Mouse (Mus musculus): ENCODE measurements around the gene Tmed9. TPM values are rescaled to one million over a fixed set of nuclear protein-coding genes. Genes with fewer than 3 reads are reported as not detected.
"Not testable (repeated sequence)": the region's sequence is repeated elsewhere in the genome, so short reads cannot be mapped to it uniquely, and the experiment has no call there.

The Tmed9 gene
- total RNA-seq, 2 experiments from 2014 or later: 141 to 184 TPM

GRCm38 (mm10) chr13:55604606-55605005 lies 31.1 kb downstream of the Tmed9 start:
- no peak for DNase-seq (ENCODE audit: low spot score in 2 of 2)

- DNase-seq (ENCODE audit: low spot score in 2 of 2): no peak
Observed at GRCm38 (mm10) chr13:55606899-55607623, 33.5 kb downstream of the Tmed9 start.

GRCm38 (mm10) chr13:55607624-55608006 lies 34.1 kb downstream of the Tmed9 start:
- no peak for DNase-seq (ENCODE audit: low spot score in 2 of 2)

GRCm38 (mm10) chr13:55611996-55612395 lies 38.5 kb downstream of the Tmed9 start:
- DNase-seq (ENCODE audit: low spot score in 2 of 2): no peak

GRCm38 (mm10) chr13:55613471-55613870 lies 39.9 kb downstream of the Tmed9 start:
- no peak for DNase-seq (ENCODE audit: low spot score in 2 of 2)

- DNase-seq (ENCODE audit: low spot score in 2 of 2): no peak
Observed at GRCm38 (mm10) chr13:55619328-55619727, 45.8 kb downstream of the Tmed9 start.

- no peak for DNase-seq (ENCODE audit: low spot score in 2 of 2)
Observed at GRCm38 (mm10) chr13:55620275-55620674, 46.7 kb downstream of the Tmed9 start.

- DNase-seq (ENCODE audit: low spot score in 2 of 2): not testable (repeated sequence)
Observed at GRCm38 (mm10) chr13:55622156-55622648, 48.7 kb downstream of the Tmed9 start.

- peak; percentile 85 to 87 for DNase-seq (ENCODE audit: low spot score in 2 of 2)
Observed at GRCm38 (mm10) chr13:55622649-55623541, 49.4 kb downstream of the Tmed9 start, which contains the start of gene Caml. Caml (plus strand) TSS chr13:55623005.

- DNase-seq (ENCODE audit: low spot score in 2 of 2): peak; percentile 90 to 94
Observed at GRCm38 (mm10) chr13:55634639-55635127, 61.2 kb downstream of the Tmed9 start, which contains the start of gene Ddx46. Ddx46 (plus strand) TSS chr13:55635027.

GRCm38 (mm10) chr13:55635146-55635571 lies 61.6 kb downstream of the Tmed9 start:
- DNase-seq (ENCODE audit: low spot score in 2 of 2): no peak

GRCm38 (mm10) chr13:55636185-55636983 lies 62.9 kb downstream of the Tmed9 start:
- no peak for DNase-seq (ENCODE audit: low spot score in 2 of 2)

- peak; percentile 82 to 85 for DNase-seq (ENCODE audit: low spot score in 2 of 2)
Observed at GRCm38 (mm10) chr13:55640480-55640879, 66.9 kb downstream of the Tmed9 start.

- DNase-seq (ENCODE audit: low spot score in 2 of 2): no peak
Observed at GRCm38 (mm10) chr13:55644525-55644924, 71.0 kb downstream of the Tmed9 start.

Other genes starting within 250 kb of the Tmed9 start
- under 1 TPM; 0.46 to 0.58 TPM for gene Mxd3, start 243.9 kb upstream of the Tmed9 start, total RNA-seq (2021)
- gene Lman2, start 210.9 kb upstream of the Tmed9 start, total RNA-seq (2021): 100 to 1,000 TPM; 113 to 121 TPM
- under 1 TPM; 0.76 to 0.96 TPM for gene Rgs14, start 204.0 kb upstream of the Tmed9 start, total RNA-seq (2021)
- gene Slc34a1, start 175.5 kb upstream of the Tmed9 start, total RNA-seq (2021): 1 to 10 TPM in 1 of 2 experiments, not detected in 1; 2.9 TPM
- gene Pfn3, start 158.5 kb upstream of the Tmed9 start, total RNA-seq (2021): not detected
- gene F12, start 146.9 kb upstream of the Tmed9 start, total RNA-seq (2021): not detected
- gene Grk6, start 128.7 kb upstream of the Tmed9 start, total RNA-seq (2021): 10 to 100 TPM; 27.1 to 33.1 TPM
- gene Prr7, start 109.5 kb upstream of the Tmed9 start, total RNA-seq (2021): 1 to 10 TPM; 1.9 to 2.2 TPM
- 10 to 100 TPM; 11.1 to 16.2 TPM for gene Dbn1, start 85.6 kb upstream of the Tmed9 start, total RNA-seq (2021)
- 10 to 100 TPM; 11.6 to 26.8 TPM for gene Pdlim7, start 60.1 kb upstream of the Tmed9 start, total RNA-seq (2021)
- gene Dok3, start 44.4 kb upstream of the Tmed9 start, total RNA-seq (2021): 1 to 10 TPM; 5.1 to 5.3 TPM
- 10 to 100 TPM; 40.6 to 47.1 TPM for gene Ddx41, start 37.1 kb upstream of the Tmed9 start, total RNA-seq (2021)
- 10 to 100 TPM; 45.5 to 52.7 TPM for gene Fam193b, start 2.6 kb upstream of the Tmed9 start, total RNA-seq (2021)
- gene B4galt7, start 26.2 kb downstream of the Tmed9 start, total RNA-seq (2021): 10 to 100 TPM; 11.7 to 16.1 TPM
- 10 to 100 TPM; 27.4 to 32.4 TPM for gene Caml, start 49.3 kb downstream of the Tmed9 start, total RNA-seq (2021)
- 10 to 100 TPM; 24.0 to 36.4 TPM for gene Ddx46, start 61.3 kb downstream of the Tmed9 start, total RNA-seq (2021)
- gene B230219D22Rik, start 119.4 kb downstream of the Tmed9 start, total RNA-seq (2021): 10 to 100 TPM; 45.9 to 56.8 TPM
- gene Txndc15, start 140.9 kb downstream of the Tmed9 start, total RNA-seq (2021): 10 to 100 TPM; 71.2 to 73.8 TPM
- gene Pcbd2, start 153.6 kb downstream of the Tmed9 start, total RNA-seq (2021): 10 to 100 TPM; 75.9 to 84.6 TPM
- gene Catsper3, start 210.8 kb downstream of the Tmed9 start, total RNA-seq (2021): not detected